Mouse (Mus musculus) lung, postnatal 0 days (tissue): ENCODE data around the gene Ccdc194. TPM values are rescaled to one million over a fixed set of nuclear protein-coding genes. Genes with fewer than 3 reads are reported as not detected.

Experiments
- ATAC-seq: fragments of 200-750 bp; cut with Nextera tagmentation; 2 replicates; pipeline ENCODE4 v1.8.0; 2017; ENCODE audit warnings: moderate library complexity
- DNase-seq: peaks from one replicate; pipeline ENCODE4 v3.0.0-alpha.2; 2016; ENCODE audit warnings: low spot score
- H3K27ac ChIP-seq: fragments of 300-500 bp; sonication (generic); 2 replicates; pipeline ENCODE4 v1.5.1; 2014; ENCODE audit warnings: antibody characterized with exemption, mild to moderate bottlenecking, low read length, mixed read lengths
- H3K27me3 ChIP-seq: fragments of 300-500 bp; sonication (generic); replicated peaks from 2 replicates; pipeline ENCODE4 v1.6.1; 2014; ENCODE audit warnings: low read length, mixed read lengths; ENCODE audit not compliant: insufficient read depth
- H3K36me3 ChIP-seq: fragments of 300-500 bp; sonication (generic); 2 replicates; pipeline ENCODE4 v1.6.1; 2014; ENCODE audit warnings: low read length, mixed read lengths; ENCODE audit not compliant: insufficient read depth
- H3K4me1 ChIP-seq: fragments of 300-500 bp; sonication (generic); 2 replicates; pipeline ENCODE4 v1.6.1; 2014; ENCODE audit warnings: antibody characterized with exemption, low read depth, low read length, mixed read lengths; ENCODE audit not compliant: insufficient read depth
- H3K4me2 ChIP-seq: fragments of 300-500 bp; sonication (generic); replicated peaks from 2 replicates; pipeline ENCODE4 v1.6.1; 2014; ENCODE audit warnings: low read depth, mild to moderate bottlenecking, low read length, moderate library complexity, mixed read lengths
- H3K4me3 ChIP-seq: fragments of 300-500 bp; sonication (generic); 2 replicates; pipeline ENCODE4 v1.5.1; 2014; ENCODE audit warnings: low read depth, low read length
- H3K9ac ChIP-seq: fragments of 300-500 bp; sonication (generic); replicated peaks from 2 replicates; pipeline ENCODE4 v1.6.1; 2014; ENCODE audit warnings: low read depth, mild to moderate bottlenecking
- H3K9me3 ChIP-seq: fragments of 300-500 bp; sonication (generic); 2 replicates; pipeline ENCODE4 v1.6.1; 2016; ENCODE audit warnings: low read length, mixed read lengths
- CTCF ChIP-seq: IDR thresholded peaks from 2 replicates; pipeline ENCODE4 v1.5.1; 2016; ENCODE audit warnings: antibody characterized with exemption, mild to moderate bottlenecking
- EP300 ChIP-seq: IDR thresholded peaks from 2 replicates; pipeline ENCODE4 v1.6.1; 2016; ENCODE audit warnings: antibody characterized with exemption, mild to moderate bottlenecking, control low read depth
- WGBS: fragments of 180-500 bp; shearing (Covaris S2); extraction: QIAGEN DNeasy Blood & Tissue Kit; methylation state at CpG from one replicate; pipeline ENCODE4 v1.1.7; 2014; 5-methylcytosine and 5-hydroxymethylcytosine counted together
- polyA plus RNA-seq: library from polyadenylated mRNA; unstranded; fragments of >200 nt; fragmentation: Nextera tagmentation; extraction: Ambion mirVana; gene quantifications from 2 replicates; pipeline ENCODE4 v1.2.1, GENCODE M21; 2015

The Ccdc194 gene
- 0.07 and 0.08 TPM in 2 replicates for polyA plus RNA-seq

GRCm38 (mm10) chr8:71525226-71526050 lies at the start of gene Ccdc194:
Gene Ccdc194 (minus strand): TSS chr8:71525711.
- no peak within 1 kb of the TSS for H3K9ac ChIP-seq
- H3K27me3 ChIP-seq = peaks cover 9% of the 10 kb centered on the region; the same call in 1 of the 2 replicates
- TF ChIP-seq CTCF = no peak
- TF ChIP-seq EP300 = no peak
- WGBS = 25% methylated on average over 46 of the region's 46 CpGs
- no peak within 1 kb of the TSS for H3K4me3 ChIP-seq
- no peak for DNase-seq
- no peak for ATAC-seq
- H3K36me3 ChIP-seq = no peaks in the 10 kb centered on the region
- no peak within 1 kb of the TSS for H3K4me2 ChIP-seq
- peak within 1 kb of the TSS; percentile 59; the same call in 1 of the 2 replicates for H3K27ac ChIP-seq
- no peaks in the 10 kb centered on the region for H3K9me3 ChIP-seq
- 0 out of 2 replicates have a peak, but pooled peaks cover 6% of the 10 kb centered on the region for H3K4me1 ChIP-seq

- WGBS = 46% methylated on average over 1 of the region's 1 CpGs
- no peak overlapping the region for H3K4me2 ChIP-seq
- no peak overlapping the region for H3K9ac ChIP-seq
These were observed 49.5 kb upstream of the Ccdc194 start for GRCm38 (mm10) chr8:71575020-71575419.

GRCm38 (mm10) chr8:71574426-71574825 lies 48.9 kb upstream of the Ccdc194 start:
- Histone ChIP-seq H3K9ac (no peak overlapping the region), H3K4me2 (no peak overlapping the region), H3K4me1 (no peaks in the 10 kb centered on the region), H3K27ac (no peak overlapping the region), H3K9me3 (no peaks in the 10 kb centered on the region), H3K27me3 (no peaks in the 10 kb centered on the region), H3K4me3 (no peak overlapping the region), H3K36me3 (no peaks in the 10 kb centered on the region)
- DNase-seq (no peak), ATAC-seq (no peak)
- WGBS = 63% methylated on average over 7 of the region's 7 CpGs
- TF ChIP-seq EP300 (no peak), CTCF (no peak)

More at GRCm38 (mm10) chr8:71575020-71575419, 49.5 kb upstream of the Ccdc194 start:
- peak; percentile 16 for DNase-seq
- no peaks in the 10 kb centered on the region for H3K9me3 ChIP-seq
- TF ChIP-seq CTCF (no peak), EP300 (no peak)
- no peak overlapping the region for H3K4me3 ChIP-seq
- no peak overlapping the region for H3K27ac ChIP-seq
- H3K36me3 ChIP-seq = no peaks in the 10 kb centered on the region
- no peaks in the 10 kb centered on the region for H3K27me3 ChIP-seq
- no peaks in the 10 kb centered on the region for H3K4me1 ChIP-seq
- no peak for ATAC-seq

GRCm38 (mm10) chr8:71572847-71573633 lies 47.5 kb upstream of the Ccdc194 start:
- H3K27ac ChIP-seq = no peak overlapping the region
- H3K4me2 ChIP-seq = no peak overlapping the region
- no peaks in the 10 kb centered on the region for H3K9me3 ChIP-seq
- 56% methylated on average over 9 of the region's 9 CpGs for WGBS
- DNase-seq (peak; percentile 50), ATAC-seq (no peak)
- TF ChIP-seq EP300 (no peak), CTCF (no peak)
- no peak overlapping the region for H3K9ac ChIP-seq
- H3K4me3 ChIP-seq = no peak overlapping the region
- H3K4me1 ChIP-seq = peaks cover 10% of the 10 kb centered on the region; the same call in 1 of the 2 replicates
- H3K27me3 ChIP-seq = no peaks in the 10 kb centered on the region
- no peaks in the 10 kb centered on the region for H3K36me3 ChIP-seq

GRCm38 (mm10) chr8:71572077-71572476 lies 46.6 kb upstream of the Ccdc194 start:
- no peaks in the 10 kb centered on the region for H3K9me3 ChIP-seq
- no peak overlapping the region for H3K4me3 ChIP-seq
- no peak for ATAC-seq
- DNase-seq = no peak
- no peaks in the 10 kb centered on the region for H3K27me3 ChIP-seq
- 82% methylated on average over 2 of the region's 2 CpGs for WGBS
- no peak overlapping the region for H3K4me2 ChIP-seq
- peaks cover 10% of the 10 kb centered on the region; the same call in 1 of the 2 replicates for H3K4me1 ChIP-seq
- no peak overlapping the region for H3K9ac ChIP-seq
- H3K27ac ChIP-seq = no peak overlapping the region
- TF ChIP-seq EP300 = no peak
- no peak for TF ChIP-seq CTCF
- H3K36me3 ChIP-seq = no peaks in the 10 kb centered on the region
